Mouse (Mus musculus) brain, embryonic 14.5 days (tissue): ENCODE data around the gene Serpinb2. TPM values are rescaled to one million over a fixed set of nuclear protein-coding genes. Genes with fewer than 3 reads are reported as not detected.
A peak's percentile ranks its signal among the peaks of the same experiment; 100 is the strongest.

Experiments
- DNase-seq: peaks from one replicate; pipeline ENCODE4 v3.0.0-alpha.2; 2011; ENCODE audit warnings: low read depth
- CTCF ChIP-seq: fragments of 200-500 bp; IDR thresholded peaks from 2 replicates; pipeline ENCODE4 v1.5.1; 2012; ENCODE audit warnings: inconsistent platforms, mild to moderate bottlenecking, moderate library complexity, borderline replicate concordance; ENCODE audit not compliant: insufficient read depth, insufficient read length; ENCODE audit errors: extremely low read depth
- POLR2A ChIP-seq: fragments of 200-500 bp; IDR thresholded peaks from 2 replicates; pipeline ENCODE4 v1.6.1; 2012; ENCODE audit warnings: mild to moderate bottlenecking, inconsistent platforms, borderline replicate concordance; ENCODE audit not compliant: poor library complexity, insufficient read depth, insufficient read length, severe bottlenecking; ENCODE audit errors: extremely low read depth
- polyA plus RNA-seq: library from polyadenylated mRNA; depleted of rRNA; stranded (reverse); fragments of >200 nt; gene quantifications from 2 replicates; pipeline ENCODE4 v1.2.3, GENCODE M21; 2012; rRNA removed

Serpinb2 gene
- 0.16 and 0.40 TPM in 2 replicates for polyA plus RNA-seq

- TF ChIP-seq CTCF (no peak), POLR2A (no peak)
These were observed at the start of gene Serpinb2 for GRCm38 (mm10) chr1:107511252-107511651. Serpinb2 (plus strand) TSS chr1:107511423.

GRCm38 (mm10) chr1:107479909-107480308 lies 31.3 kb upstream of the Serpinb2 start:
- TF ChIP-seq POLR2A = no peak
- no peak for TF ChIP-seq CTCF
- no peak for DNase-seq

More at GRCm38 (mm10) chr1:107511252-107511651, at the start of gene Serpinb2:
- peak; percentile 31 for DNase-seq

- peak; percentile 87 for DNase-seq
- peak; percentile 88 for TF ChIP-seq CTCF
- no peak for TF ChIP-seq POLR2A
These were observed 29.8 kb upstream of the Serpinb2 start for GRCm38 (mm10) chr1:107481452-107481851.

- no peak for DNase-seq
These were observed 21.6 kb upstream of the Serpinb2 start for GRCm38 (mm10) chr1:107489577-107489976.

GRCm38 (mm10) chr1:107496789-107497188 lies 14.4 kb upstream of the Serpinb2 start:
- no peak for DNase-seq
- TF ChIP-seq CTCF (no peak), POLR2A (no peak)

More at GRCm38 (mm10) chr1:107489577-107489976, 21.6 kb upstream of the Serpinb2 start:
- TF ChIP-seq CTCF = no peak
- no peak for TF ChIP-seq POLR2A

GRCm38 (mm10) chr1:107502025-107502424 lies 9.2 kb upstream of the Serpinb2 start:
- DNase-seq = no peak
- TF ChIP-seq POLR2A (no peak), CTCF (no peak)

GRCm38 (mm10) chr1:107503294-107503693 lies 7.9 kb upstream of the Serpinb2 start:
- no peak for DNase-seq
- TF ChIP-seq CTCF = no peak
- no peak for TF ChIP-seq POLR2A

- TF ChIP-seq CTCF (no peak), POLR2A (no peak)
- DNase-seq = no peak
These were observed 5.2 kb upstream of the Serpinb2 start for GRCm38 (mm10) chr1:107505898-107506562.

- no peak for TF ChIP-seq CTCF
- no peak for TF ChIP-seq POLR2A
- DNase-seq = peak; percentile 54
These were observed 1.2 kb downstream of the Serpinb2 start for GRCm38 (mm10) chr1:107512194-107513138.

- DNase-seq = no peak
- no peak for TF ChIP-seq POLR2A
- TF ChIP-seq CTCF = no peak
These were observed 2.3 kb downstream of the Serpinb2 start for GRCm38 (mm10) chr1:107513530-107513929.

- TF ChIP-seq CTCF (no peak), POLR2A (no peak)
- no peak for DNase-seq
These were observed 4.7 kb downstream of the Serpinb2 start for GRCm38 (mm10) chr1:107515839-107516498.

GRCm38 (mm10) chr1:107525592-107525991 lies 14.4 kb downstream of the Serpinb2 start:
- TF ChIP-seq CTCF (no peak), POLR2A (no peak)
- DNase-seq = no peak
